Mouse (Mus musculus): ENCODE data around the gene Bcl2l1. TPM values are rescaled to one million over a fixed set of nuclear protein-coding genes. Genes with fewer than 3 reads are reported as not detected.

Gene Bcl2l1
- polyA plus RNA-seq, 1 experiment from 2014 or later, result 135 TPM

DNA sequence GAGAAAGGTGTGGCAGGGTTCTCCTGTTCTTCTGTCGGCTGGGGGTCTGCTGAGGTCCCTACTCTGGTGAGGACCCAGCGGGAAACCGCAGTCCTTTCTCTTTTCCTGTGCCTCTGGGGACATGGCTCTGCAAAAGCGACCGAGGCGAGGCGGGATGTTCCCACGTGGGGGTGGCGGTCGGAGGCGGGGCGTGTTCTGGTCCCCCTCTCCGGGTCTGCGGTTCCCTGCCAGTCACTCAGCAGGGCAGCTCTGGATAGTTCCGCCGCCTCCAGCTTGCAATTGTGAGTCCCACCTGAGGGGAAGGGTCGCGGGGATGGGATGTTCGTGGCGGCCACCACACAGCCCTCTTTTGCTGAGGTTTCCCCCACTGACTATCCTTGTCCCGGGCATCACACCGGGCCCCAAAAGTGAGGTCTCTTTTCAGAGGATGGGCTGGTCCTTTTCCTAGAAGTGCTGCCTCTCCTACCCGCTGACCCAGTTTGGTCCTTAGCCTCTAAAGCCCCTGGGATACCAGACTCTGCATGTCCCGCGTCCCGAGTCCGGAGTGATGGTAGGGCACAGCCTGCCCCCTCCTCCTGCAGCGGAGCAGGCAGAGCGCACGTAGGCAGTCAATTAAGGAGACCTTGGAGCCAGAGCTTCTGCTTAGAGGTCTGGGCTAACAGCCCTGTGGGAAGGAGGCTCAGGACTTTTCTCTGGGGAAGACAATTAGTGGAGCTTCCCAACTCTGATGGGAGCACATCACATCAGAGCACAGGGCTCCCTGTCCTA lies 77.4 kb downstream of the Bcl2l1 start, which contains the start of gene Cox4i2:
Gene Cox4i2 (plus strand): TSS at position 230 of the 768 bp plus-strand sequence.
- peak; percentile 60 for DNase-seq (ENCODE audit: low spot score)
- Histone ChIP-seq H3K27me3 (ENCODE audit: control insufficient read depth, insufficient read depth, low read length) (no peaks in the 10 kb centered on the region), H3K4me2 (ENCODE audit: low read depth, low read length, severe bottlenecking) (peak within 1 kb of the TSS; percentile 48), H3K9me3 (ENCODE audit: control insufficient read depth, low read length) (no peaks in the 10 kb centered on the region), H3K4me3 (ENCODE audit: low read depth, low read length) (peak within 1 kb of the TSS; percentile 3; the same call in 1 of the 2 replicates), H3K27ac (ENCODE audit: low read depth, low read length) (no peak within 1 kb of the TSS), H3K4me1 (replicated peaks; ENCODE audit: control insufficient read depth, insufficient read depth, low read length) (peaks cover 4% of the 10 kb centered on the region; the same call in 1 of the 2 replicates), H3K9ac (ENCODE audit: low read length) (peak within 1 kb of the TSS; percentile 24; the same call in 1 of the 2 replicates), H3K36me3 (ENCODE audit: control insufficient read depth, insufficient read depth, low read length) (no peaks in the 10 kb centered on the region)
- ATAC-seq (replicated peaks; ENCODE audit: low FRiP score), result 0 out of 2 replicates have a peak, but pooled peaks have one; percentile 24
- WGBS, result 2% methylated on average over 30 of the region's 30 CpGs

DNA sequence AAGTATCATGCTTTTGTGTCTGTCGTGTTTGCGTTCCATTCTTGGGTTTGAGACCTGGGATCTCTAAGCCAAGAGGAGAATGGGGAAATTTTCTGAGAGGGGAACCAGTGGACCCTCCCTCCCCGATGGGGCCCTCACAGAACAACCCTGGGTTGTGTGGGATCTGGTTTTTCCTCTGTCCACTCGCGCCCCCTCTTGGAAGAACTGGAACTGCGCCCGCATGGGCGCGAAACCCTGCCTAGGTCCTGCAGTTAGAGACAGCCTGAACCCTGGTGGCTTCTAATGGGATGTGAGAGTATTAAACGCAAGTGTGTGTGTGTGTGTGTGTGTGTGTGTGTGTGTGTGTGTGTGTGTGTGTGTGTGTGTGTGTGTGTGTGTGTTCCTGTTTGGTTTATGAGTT lies 89.1 kb downstream of the Bcl2l1 start:
- Histone ChIP-seq H3K27ac (ENCODE audit: low read depth, low read length) (no peak overlapping the region), H3K9me3 (ENCODE audit: control insufficient read depth, low read length) (no peaks in the 10 kb centered on the region), H3K4me1 (replicated peaks; ENCODE audit: control insufficient read depth, insufficient read depth, low read length) (peaks cover 11% of the 10 kb centered on the region), H3K4me3 (ENCODE audit: low read depth, low read length) (no peak overlapping the region), H3K9ac (ENCODE audit: low read length) (no peak overlapping the region), H3K27me3 (ENCODE audit: control insufficient read depth, insufficient read depth, low read length) (peaks cover 5% of the 10 kb centered on the region; the same call in 1 of the 2 replicates), H3K36me3 (ENCODE audit: control insufficient read depth, insufficient read depth, low read length) (no peaks in the 10 kb centered on the region), H3K4me2 (ENCODE audit: low read depth, low read length, severe bottlenecking) (no peak overlapping the region)
- 25% methylated on average over 10 of the region's 10 CpGs for WGBS
- peak; percentile 88 for DNase-seq (ENCODE audit: low spot score)
- no peak; the same call in 1 of the 2 replicates for ATAC-seq (replicated peaks; ENCODE audit: low FRiP score)

DNA sequence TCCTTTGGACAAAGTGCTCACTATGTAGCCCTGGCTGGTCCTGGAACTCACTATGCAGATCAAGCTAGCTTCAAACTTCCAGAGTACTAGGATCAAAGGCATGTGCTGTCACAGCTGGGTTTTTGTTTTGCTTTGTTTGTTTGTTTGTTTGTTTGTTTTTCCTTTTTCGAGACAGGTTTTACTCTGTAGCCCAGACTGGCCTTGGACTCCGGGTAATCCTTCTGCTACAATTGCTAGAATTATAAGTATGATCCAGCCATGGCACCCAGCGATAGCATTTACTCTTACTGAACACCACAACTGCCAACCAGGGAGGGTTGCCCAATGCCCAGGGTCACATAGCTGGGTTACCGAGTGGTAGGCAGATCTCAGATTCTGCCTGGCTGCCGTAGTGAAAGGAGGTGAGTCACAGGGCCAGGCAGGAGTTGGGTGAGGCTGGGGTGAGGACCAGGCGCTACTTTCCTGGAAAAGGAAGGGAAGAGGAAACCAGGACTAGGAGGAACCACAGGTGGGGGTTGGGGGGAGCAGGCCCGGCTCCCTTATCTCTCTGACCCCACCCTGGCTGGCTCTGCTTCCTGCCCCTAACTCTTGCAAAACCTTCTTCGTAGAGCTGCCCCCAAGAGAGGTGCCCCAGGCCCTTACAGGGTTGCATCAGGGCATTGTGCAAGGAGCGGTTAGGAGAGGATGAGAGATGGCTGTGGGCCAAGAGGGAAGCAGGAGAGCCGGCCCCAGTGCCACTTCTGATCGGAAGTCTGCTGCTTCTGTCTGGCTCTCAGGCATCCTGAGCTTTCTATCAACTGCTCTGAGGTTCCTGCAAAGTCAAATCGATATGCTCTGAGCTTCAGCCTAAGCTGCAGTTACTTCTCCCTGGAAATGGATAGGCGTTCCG lies 90.1 kb downstream of the Bcl2l1 start:
- no peak overlapping the region for H3K9ac ChIP-seq (ENCODE audit: low read length)

DNA sequence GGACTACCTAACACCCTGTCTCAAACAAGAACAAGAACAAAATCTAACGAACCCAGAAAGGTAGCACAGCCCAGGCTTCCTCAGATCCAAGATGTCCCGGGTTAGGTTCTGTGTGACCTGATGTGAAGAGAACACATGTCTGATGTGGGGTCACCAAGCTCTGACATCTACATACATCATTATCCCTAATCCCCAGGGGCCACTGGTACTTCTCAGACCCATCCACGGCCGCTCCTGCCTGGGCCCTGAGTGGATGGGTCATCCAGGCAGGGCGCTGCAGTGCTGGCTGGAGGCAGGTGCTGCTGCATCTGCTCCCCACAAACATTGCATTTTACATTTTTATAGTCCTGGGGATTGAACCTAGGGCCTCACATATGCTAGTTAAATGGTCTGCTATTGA lies 91.0 kb downstream of the Bcl2l1 start:
- H3K36me3 ChIP-seq (ENCODE audit: control insufficient read depth, insufficient read depth, low read length), result no peaks in the 10 kb centered on the region
- H3K4me2 ChIP-seq (ENCODE audit: low read depth, low read length, severe bottlenecking), result no peak overlapping the region
- H3K9ac ChIP-seq (ENCODE audit: low read length), result no peak overlapping the region
- peaks cover 24% of the 10 kb centered on the region for H3K4me1 ChIP-seq (replicated peaks; ENCODE audit: control insufficient read depth, insufficient read depth, low read length)
- H3K27me3 ChIP-seq (ENCODE audit: control insufficient read depth, insufficient read depth, low read length), result peaks cover 5% of the 10 kb centered on the region
- ATAC-seq (replicated peaks; ENCODE audit: low FRiP score) (no peak), DNase-seq (ENCODE audit: low spot score) (no peak)
- H3K9me3 ChIP-seq (ENCODE audit: control insufficient read depth, low read length), result no peaks in the 10 kb centered on the region
- 71% methylated on average over 5 of the region's 5 CpGs for WGBS
- H3K27ac ChIP-seq (ENCODE audit: low read depth, low read length), result no peak overlapping the region
- no peak overlapping the region for H3K4me3 ChIP-seq (ENCODE audit: low read depth, low read length)

More for the DNA sequence above, 90.1 kb downstream of the Bcl2l1 start:
- H3K4me2 ChIP-seq (ENCODE audit: low read depth, low read length, severe bottlenecking), result no peak overlapping the region
- peaks cover 15% of the 10 kb centered on the region for H3K4me1 ChIP-seq (replicated peaks; ENCODE audit: control insufficient read depth, insufficient read depth, low read length)
- DNase-seq (ENCODE audit: low spot score) (peak; percentile 71), ATAC-seq (replicated peaks; ENCODE audit: low FRiP score) (no peak)
- no peak overlapping the region for H3K4me3 ChIP-seq (ENCODE audit: low read depth, low read length)
- H3K27ac ChIP-seq (ENCODE audit: low read depth, low read length), result no peak overlapping the region
- no peaks in the 10 kb centered on the region for H3K36me3 ChIP-seq (ENCODE audit: control insufficient read depth, insufficient read depth, low read length)
- 63% methylated on average over 14 of the region's 14 CpGs for WGBS
- H3K27me3 ChIP-seq (ENCODE audit: control insufficient read depth, insufficient read depth, low read length), result peaks cover 5% of the 10 kb centered on the region
- H3K9me3 ChIP-seq (ENCODE audit: control insufficient read depth, low read length), result no peaks in the 10 kb centered on the region

DNA sequence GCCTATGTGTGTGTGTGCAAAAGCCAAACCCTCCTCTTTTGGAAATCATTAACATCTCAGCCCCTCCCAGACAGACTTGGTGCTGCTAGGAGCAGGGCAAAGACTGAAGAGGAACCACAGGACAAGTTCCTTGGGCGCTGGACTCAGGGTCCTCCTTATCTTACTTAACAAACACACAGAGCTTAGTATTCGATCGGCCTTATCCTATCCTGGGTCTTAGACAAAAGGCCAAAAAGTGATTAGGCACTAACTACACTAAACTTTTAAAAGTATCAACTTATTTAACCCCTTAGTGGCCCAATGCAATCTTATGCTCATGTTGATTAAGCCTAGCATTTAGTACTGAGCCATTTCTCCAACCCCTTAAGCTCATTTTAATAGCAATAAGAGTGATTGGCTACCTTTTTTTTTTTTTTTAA lies 91.7 kb downstream of the Bcl2l1 start:
- Histone ChIP-seq H3K9ac (ENCODE audit: low read length) (no peak overlapping the region), H3K4me1 (replicated peaks; ENCODE audit: control insufficient read depth, insufficient read depth, low read length) (peaks cover 25% of the 10 kb centered on the region), H3K27me3 (ENCODE audit: control insufficient read depth, insufficient read depth, low read length) (peaks cover 5% of the 10 kb centered on the region), H3K9me3 (ENCODE audit: control insufficient read depth, low read length) (no peaks in the 10 kb centered on the region), H3K4me3 (ENCODE audit: low read depth, low read length) (no peak overlapping the region), H3K27ac (ENCODE audit: low read depth, low read length) (0 out of 2 replicates have a peak overlapping the region, but pooled peaks have one; percentile 46), H3K36me3 (ENCODE audit: control insufficient read depth, insufficient read depth, low read length) (no peaks in the 10 kb centered on the region), H3K4me2 (ENCODE audit: low read depth, low read length, severe bottlenecking) (peak overlapping the region; percentile 5; the same call in 1 of the 2 replicates)
- DNase-seq (ENCODE audit: low spot score), result no peak
- 38% methylated on average over 3 of the region's 3 CpGs for WGBS
- no peak for ATAC-seq (replicated peaks; ENCODE audit: low FRiP score)

DNA sequence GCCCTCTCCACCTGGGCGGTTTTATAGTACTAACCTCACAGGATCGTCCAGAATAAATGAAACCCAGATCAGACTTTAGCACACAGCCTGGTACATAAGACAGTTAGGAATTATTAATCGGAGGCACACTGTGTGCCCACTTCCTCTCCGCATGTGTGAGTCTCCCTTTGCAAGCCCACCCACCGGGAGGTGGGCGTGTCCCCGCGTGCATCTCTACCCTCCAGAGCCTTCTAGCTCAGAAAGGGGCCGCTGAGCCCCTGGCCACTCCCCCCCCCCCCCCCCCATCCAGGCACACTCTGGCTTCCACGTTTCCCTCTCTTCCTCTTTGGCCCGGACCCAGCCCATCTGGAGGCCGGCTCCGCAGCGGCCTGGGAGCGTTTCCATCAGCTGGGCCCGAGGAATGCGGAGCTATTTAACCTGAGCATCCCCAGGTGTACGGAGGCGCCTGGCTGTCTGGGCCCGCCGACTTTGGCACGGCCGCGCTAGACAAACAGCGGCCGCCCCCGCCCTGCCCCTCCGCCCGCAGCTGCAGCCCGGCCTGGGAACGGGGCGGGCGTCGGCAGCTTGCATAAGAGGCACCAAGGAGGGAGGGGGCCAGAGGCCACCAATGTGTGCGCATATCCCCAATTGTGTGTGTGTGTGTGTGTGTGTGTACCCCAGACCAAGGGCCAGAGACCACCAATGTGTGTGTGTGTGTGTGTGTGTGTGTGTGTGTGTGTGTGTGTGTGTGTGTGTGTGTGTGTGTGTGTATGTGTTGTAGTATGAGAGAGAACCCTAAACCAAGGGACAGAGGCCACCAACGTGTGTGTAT lies 92.3 kb downstream of the Bcl2l1 start:
- Histone ChIP-seq H3K4me1 (replicated peaks; ENCODE audit: control insufficient read depth, insufficient read depth, low read length) (peaks cover 28% of the 10 kb centered on the region), H3K4me3 (ENCODE audit: low read depth, low read length) (peak overlapping the region; percentile 32), H3K36me3 (ENCODE audit: control insufficient read depth, insufficient read depth, low read length) (no peaks in the 10 kb centered on the region), H3K9ac (ENCODE audit: low read length) (peak overlapping the region; percentile 57), H3K27me3 (ENCODE audit: control insufficient read depth, insufficient read depth, low read length) (peaks cover 5% of the 10 kb centered on the region), H3K9me3 (ENCODE audit: control insufficient read depth, low read length) (no peaks in the 10 kb centered on the region), H3K4me2 (ENCODE audit: low read depth, low read length, severe bottlenecking) (peak overlapping the region; percentile 80), H3K27ac (ENCODE audit: low read depth, low read length) (peak overlapping the region; percentile 46; the same call in 1 of the 2 replicates)
- no peak; the same call in 1 of the 2 replicates for ATAC-seq (replicated peaks; ENCODE audit: low FRiP score)
- DNase-seq (ENCODE audit: low spot score), result peak; percentile 82
- WGBS, result 1% methylated on average over 34 of the region's 36 CpGs

DNA sequence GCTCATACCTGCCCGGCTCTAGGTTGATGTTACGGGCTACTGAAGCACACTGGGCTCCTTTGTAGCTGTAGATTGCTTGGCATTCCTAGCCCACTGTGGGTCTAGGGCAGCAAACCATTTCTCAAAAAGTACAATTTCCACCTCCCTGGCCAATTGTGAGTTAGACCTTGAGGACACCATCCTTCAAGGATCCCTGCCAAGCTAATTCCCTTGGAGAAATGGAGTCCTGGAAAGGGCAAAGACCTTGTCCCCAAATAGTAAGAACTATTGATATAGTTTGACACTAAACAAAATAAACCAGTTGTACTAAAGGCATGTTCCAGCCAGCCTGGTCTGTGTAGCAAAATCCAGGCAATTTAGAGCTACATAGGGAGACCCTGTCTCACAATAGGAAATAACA lies 93.2 kb downstream of the Bcl2l1 start:
- Histone ChIP-seq H3K27me3 (ENCODE audit: control insufficient read depth, insufficient read depth, low read length) (peaks cover 5% of the 10 kb centered on the region), H3K27ac (ENCODE audit: low read depth, low read length) (no peak overlapping the region), H3K4me3 (ENCODE audit: low read depth, low read length) (peak overlapping the region; percentile 58), H3K9ac (ENCODE audit: low read length) (no peak overlapping the region; the same call in 1 of the 2 replicates), H3K4me2 (ENCODE audit: low read depth, low read length, severe bottlenecking) (peak overlapping the region; percentile 94), H3K4me1 (replicated peaks; ENCODE audit: control insufficient read depth, insufficient read depth, low read length) (peaks cover 28% of the 10 kb centered on the region), H3K9me3 (ENCODE audit: control insufficient read depth, low read length) (no peaks in the 10 kb centered on the region), H3K36me3 (ENCODE audit: control insufficient read depth, insufficient read depth, low read length) (no peaks in the 10 kb centered on the region)
- DNase-seq (ENCODE audit: low spot score) (no peak), ATAC-seq (replicated peaks; ENCODE audit: low FRiP score) (no peak)
- WGBS, result 67% methylated on average over 2 of the region's 2 CpGs
